Mouse (Mus musculus): Measurements from ENCODE around the gene Ugt1a9.
"Not testable (repeated sequence)": the region's sequence is repeated elsewhere in the genome, so short reads cannot be mapped to it uniquely, and the experiment has no call there.

DNA sequence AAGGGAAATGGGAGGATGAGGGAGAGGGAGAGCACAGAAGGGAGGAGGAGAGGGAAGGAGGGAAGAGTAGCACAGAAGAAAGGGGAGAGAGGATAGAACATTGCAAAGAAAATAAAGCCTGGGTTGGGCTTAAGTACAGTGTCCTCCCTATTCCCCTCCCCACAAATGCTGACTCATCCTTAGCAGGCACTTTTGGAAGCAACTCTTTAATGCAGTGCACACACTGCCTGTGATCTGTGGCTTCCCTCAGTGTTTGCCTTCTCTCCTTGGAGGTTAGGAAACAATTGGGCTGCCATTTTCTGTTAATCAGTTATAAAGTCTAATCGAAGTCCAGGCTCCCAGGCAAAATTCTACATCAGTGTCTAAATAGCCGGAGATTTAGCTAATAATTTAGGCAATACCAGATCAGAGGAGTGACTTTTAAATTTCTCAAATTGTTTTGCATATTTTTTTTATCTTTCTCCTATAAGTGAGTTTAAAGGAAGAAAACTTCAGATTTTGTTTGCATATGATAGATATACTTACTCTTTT is 38.5 kb downstream of the Ugt1a9 start:
- not testable (repeated sequence) for TF ChIP-seq GATA1 (IDR thresholded peaks at IDR 0.05; ENCODE audit: borderline replicate concordance, low read length); FLI1 (IDR thresholded peaks at IDR 0.05; ENCODE audit: low read length)
